Mouse (Mus musculus) skeletal muscle tissue, adult 2 months (tissue): ENCODE measurements around the gene Upp2.

Source experiments
- DNase-seq: peaks from one replicate; pipeline ENCODE4 v3.0.0-alpha.2; 2012; ENCODE audit warnings: low read depth, low spot score

The Upp2 gene

GRCm38 (mm10) chr2:58551866-58552265, 15.2 kb upstream of the Upp2 start:
- DNase-seq: no peak

GRCm38 (mm10) chr2:58552296-58552695, 14.8 kb upstream of the Upp2 start:
- DNase-seq: no peak

GRCm38 (mm10) chr2:58557045-58557845, 9.9 kb upstream of the Upp2 start:
- no peak for DNase-seq

GRCm38 (mm10) chr2:58562137-58562536, 5.0 kb upstream of the Upp2 start:
- no peak for DNase-seq

GRCm38 (mm10) chr2:58565267-58565666, 1.8 kb upstream of the Upp2 start:
- peak; percentile 64 for DNase-seq

GRCm38 (mm10) chr2:58566049-58566409, 1.1 kb upstream of the Upp2 start:
- DNase-seq: peak; percentile 51

- peak; percentile 44 for DNase-seq
Observed at GRCm38 (mm10) chr2:58566410-58567065, 560 bp upstream of the Upp2 start.

- no peak for DNase-seq
Observed at GRCm38 (mm10) chr2:58567866-58568719, 995 bp downstream of the Upp2 start.

GRCm38 (mm10) chr2:58568841-58569645, 1.9 kb downstream of the Upp2 start:
- DNase-seq: no peak

GRCm38 (mm10) chr2:58574167-58574566, 7.1 kb downstream of the Upp2 start:
- no peak for DNase-seq

- no peak for DNase-seq
Observed at GRCm38 (mm10) chr2:58586311-58586710, 19.2 kb downstream of the Upp2 start.

- DNase-seq: no peak
Observed at GRCm38 (mm10) chr2:58589637-58590036, 22.5 kb downstream of the Upp2 start.

- no peak for DNase-seq
Observed at GRCm38 (mm10) chr2:58590055-58590454, 23.0 kb downstream of the Upp2 start.

- no peak for DNase-seq
Observed at GRCm38 (mm10) chr2:58595350-58595749, 28.3 kb downstream of the Upp2 start.

- peak; percentile 20 for DNase-seq
Observed at GRCm38 (mm10) chr2:58596774-58597342, 29.8 kb downstream of the Upp2 start.

- no peak for DNase-seq
Observed at GRCm38 (mm10) chr2:58597556-58597955, 30.5 kb downstream of the Upp2 start.

GRCm38 (mm10) chr2:58599639-58600038, 32.5 kb downstream of the Upp2 start:
- DNase-seq: no peak

- DNase-seq: no peak
Observed at GRCm38 (mm10) chr2:58601382-58601781, 34.3 kb downstream of the Upp2 start.

GRCm38 (mm10) chr2:58603379-58603778, 36.3 kb downstream of the Upp2 start:
- no peak for DNase-seq

- DNase-seq: no peak
Observed at GRCm38 (mm10) chr2:58604791-58605190, 37.7 kb downstream of the Upp2 start.

GRCm38 (mm10) chr2:58613720-58614119, 46.6 kb downstream of the Upp2 start:
- DNase-seq: no peak
